ENCODE assay signal across 16 mouse cellular contexts in the genomic region with DNA sequence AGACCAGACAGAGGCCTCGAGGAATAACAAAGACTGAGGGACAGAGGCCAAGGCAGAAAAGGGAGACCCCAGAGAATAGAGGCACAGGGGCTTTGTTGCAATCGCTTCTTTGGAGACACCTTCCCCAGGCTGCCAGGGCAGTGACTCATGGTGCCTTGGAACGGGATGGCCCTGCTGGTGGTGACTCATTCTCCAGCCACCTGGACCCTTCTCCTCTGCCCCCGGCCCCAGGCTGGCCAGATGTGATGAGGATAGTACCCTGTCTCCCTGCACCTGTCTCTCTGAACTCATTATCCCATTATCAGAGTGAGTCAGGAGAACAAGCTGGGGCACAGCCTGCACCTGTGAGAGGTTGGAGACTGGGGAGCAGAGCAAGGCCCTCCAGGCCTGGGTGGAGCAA. TPM values are rescaled to one million over a fixed set of nuclear protein-coding genes. Genes with fewer than 3 reads are reported as not detected.
A peak's percentile ranks its signal among the peaks of the same experiment; 100 is the strongest.
DNase-seq lines count a peak whose midpoint lies in the region; ATAC-seq and TF ChIP-seq lines count a peak whose summit lies in the region.
"Had no signal": no experiment of that assay in that cellular context is flagged by ENCODE, and none has a peak within 500 bp of the region (broad histone marks: within the 10 kb centered on the region; RNA-seq: fewer than 3 reads in every experiment).

No protein-coding gene starts in this region.

- H3K27ac ChIP-seq in limb, embryonic 13.5 days = no peak overlapping the region
- no peak overlapping the region for H3K27ac ChIP-seq in limb, embryonic 10.5 days
- H3K27ac ChIP-seq: liver, embryonic 13.5 days had no signal

- no peak overlapping the region for H3K4me3 ChIP-seq in limb, embryonic 13.5 days
- no peak overlapping the region for H3K4me3 ChIP-seq in limb, embryonic 10.5 days
- no peak overlapping the region for H3K4me3 ChIP-seq in myocyte
- H3K4me3 ChIP-seq: liver, embryonic 13.5 days had no signal

- no peak overlapping the region for H3K9ac ChIP-seq in limb, embryonic 13.5 days
- H3K9ac ChIP-seq: liver, embryonic 13.5 days had no signal

- no peaks in the 10 kb centered on the region for H3K79me2 ChIP-seq in myocyte (ENCODE audit: control insufficient read depth, insufficient read depth)

- peak; percentile 5; the same call in 1 of the 2 replicates for ATAC-seq in limb, embryonic 13.5 days (ENCODE audit: low FRiP score, low read depth)
- ATAC-seq in granulocyte monocyte progenitor cell, adult 5-6 weeks (replicated peaks; ENCODE audit: poor library complexity, severe bottlenecking) = no peak

- no peaks in the 10 kb centered on the region for H3K9me3 ChIP-seq in limb, embryonic 13.5 days
- H3K9me3 ChIP-seq in limb, embryonic 10.5 days (replicated peaks) = no peaks in the 10 kb centered on the region
- H3K9me3 ChIP-seq: liver, embryonic 13.5 days had no signal

- H3ac ChIP-seq in myocyte (ENCODE audit: control insufficient read depth, insufficient read length) = no peak overlapping the region

- peaks cover 31% of the 10 kb centered on the region for H3K4me1 ChIP-seq in limb, embryonic 13.5 days
- peaks cover 60% of the 10 kb centered on the region for H3K4me1 ChIP-seq in limb, embryonic 10.5 days

- TF ChIP-seq POLR2A in myocyte (IDR thresholded peaks at IDR 0.05; ENCODE audit: insufficient read length, low read depth) = no peak

- no peak overlapping the region for H3K4me2 ChIP-seq in limb, embryonic 13.5 days (replicated peaks)
- no peak overlapping the region for H3K4me2 ChIP-seq in myocyte (ENCODE audit: low read depth)
- H3K4me2 ChIP-seq: liver, embryonic 13.5 days had no signal

- no peaks in the 10 kb centered on the region for H3K36me3 ChIP-seq in limb, embryonic 13.5 days
- no peaks in the 10 kb centered on the region for H3K36me3 ChIP-seq in limb, embryonic 10.5 days
- H3K36me3 ChIP-seq in myocyte (ENCODE audit: control insufficient read depth, insufficient read depth) = no peaks in the 10 kb centered on the region

- DNase-seq in limb, embryonic 10.5 days (ENCODE audit: low spot score) = no peak
- DNase-seq in A20 (ENCODE audit: low read depth, low spot score) = peak; percentile 13
- DNase-seq in adrenal gland, adult 2 months = peak; percentile 73
- DNase-seq in kidney, adult 8-10 months = no peak
- DNase-seq: cerebellum, adult 9-11 months; kidney, adult 11 months; liver, embryonic 13.5 days; spleen, adult 18-20 months had no signal

- peaks cover 69% of the 10 kb centered on the region for H3K27me3 ChIP-seq in limb, embryonic 13.5 days
- H3K27me3 ChIP-seq in limb, embryonic 10.5 days (ENCODE audit: low read depth, poor library complexity, severe bottlenecking) = peaks cover 80% of the 10 kb centered on the region
- no peaks in the 10 kb centered on the region for H3K27me3 ChIP-seq in myocyte (ENCODE audit: control insufficient read depth, insufficient read depth, insufficient read length)

- 57% methylated on average over 4 of the region's 4 CpGs for WGBS in limb, embryonic 13.5 days
- WGBS in limb, embryonic 10.5 days = 48% methylated on average over 4 of the region's 4 CpGs

TF ChIP-seq in myocyte, 11 proteins besides CTCF, POLR2A, EP300 and RAD21:
- TF ChIP-seq CEBPB (IDR thresholded peaks at IDR 0.05; ENCODE audit: insufficient read depth, poor library complexity, severe bottlenecking) (0 out of 2 replicates have a peak, but pooled peaks have one; percentile 26), TCF12 (IDR thresholded peaks at IDR 0.05; ENCODE audit: insufficient read depth, poor library complexity, severe bottlenecking) (peak; percentile 82), POLR2AphosphoS2 (IDR thresholded peaks at IDR 0.05; ENCODE audit: insufficient read length, low read depth) (no peak), MYOD1 (IDR thresholded peaks at IDR 0.05; ENCODE audit: control insufficient read depth in 1 of 3, insufficient read length in 2 of 3, low read depth in 2 of 3) (peak in 2 of 3 experiments; percentile 83 to 93), TCF3 (IDR thresholded peaks at IDR 0.05; ENCODE audit: insufficient read length, low read depth) (peak; percentile 75), MYOG (IDR thresholded peaks at IDR 0.05; ENCODE audit: control insufficient read depth in 1 of 3, insufficient read depth in 1 of 3, insufficient read length in 2 of 3, low read depth in 2 of 3) (peak in 2 of 3 experiments; percentile 60 to 78), REST (IDR thresholded peaks at IDR 0.05; ENCODE audit: insufficient read depth, insufficient read length) (no peak)
TF ChIP-seq in myocyte: peak in this region for 5.

RNA-seq across cellular contexts. Expression of a gene that starts 1.0 kb away (rescaled TPM):
- polyA plus RNA-seq in limb, embryonic 13.5 days (2015; fragmentation: Nextera tagmentation; extraction: Ambion mirVana) = 7.3 and 7.8 TPM in 2 replicates
- polyA plus RNA-seq in limb, embryonic 10.5 days (2016; fragmentation: Nextera tagmentation; extraction: Ambion mirVana) = 29.3 and 42.6 TPM in 2 replicates
- 1 to 10 TPM; 1.7 TPM for total RNA-seq in adrenal gland, adult 2 months (2021)
- 0.62 and 1.1 TPM in 2 replicates for polyA plus RNA-seq in adrenal gland, adult 2 months (2012; rRNA removed)
- polyA plus RNA-seq in myocyte (2012; fragmentation: generic; extraction: Trizol) = 0.16 TPM
- 0.30 TPM in 1 of 2 replicates, not detected in the other for total RNA-seq in granulocyte monocyte progenitor cell, adult 5-6 weeks (2014; fragmentation: Nextera tagmentation)
- total RNA-seq in granulocyte monocyte progenitor cell, adult 5-6 weeks (2017) = 0.31 and 0.60 TPM in 2 replicates
- total RNA-seq: CH12.LX had no signal

RNA-seq across cellular contexts. Expression of a gene that starts 22.7 kb away (rescaled TPM):
- polyA plus RNA-seq in limb, embryonic 13.5 days (2015; fragmentation: Nextera tagmentation; extraction: Ambion mirVana) = 20.9 and 21.2 TPM in 2 replicates
- 33.4 and 49.5 TPM in 2 replicates for polyA plus RNA-seq in limb, embryonic 10.5 days (2016; fragmentation: Nextera tagmentation; extraction: Ambion mirVana)
- total RNA-seq in adrenal gland, adult 2 months (2021) = 1 to 10 TPM; 1.6 to 2.5 TPM
- polyA plus RNA-seq in adrenal gland, adult 2 months (2012; rRNA removed) = 0.61 and 1.1 TPM in 2 replicates
- polyA plus RNA-seq in myocyte (2012; fragmentation: generic; extraction: Trizol) = not detected
- 11.4 and 20.2 TPM in 2 replicates for total RNA-seq in granulocyte monocyte progenitor cell, adult 5-6 weeks (2014; fragmentation: Nextera tagmentation)
- total RNA-seq in granulocyte monocyte progenitor cell, adult 5-6 weeks (2017) = 12.4 and 24.9 TPM in 2 replicates

RNA-seq across cellular contexts. Expression of a gene that starts 51.2 kb away (rescaled TPM):
- 0.06 TPM in 1 of 2 replicates, not detected in the other for polyA plus RNA-seq in limb, embryonic 13.5 days (2015; fragmentation: Nextera tagmentation; extraction: Ambion mirVana)
- 0.08 TPM in 1 of 2 replicates, not detected in the other for polyA plus RNA-seq in limb, embryonic 10.5 days (2016; fragmentation: Nextera tagmentation; extraction: Ambion mirVana)
- not detected for total RNA-seq in adrenal gland, adult 2 months (2021)
- polyA plus RNA-seq in adrenal gland, adult 2 months (2012; rRNA removed) = not detected in 2 replicates
- polyA plus RNA-seq in myocyte (2012; fragmentation: generic; extraction: Trizol) = not detected
- total RNA-seq in granulocyte monocyte progenitor cell, adult 5-6 weeks (2014; fragmentation: Nextera tagmentation) = not detected in 2 replicates
- total RNA-seq in granulocyte monocyte progenitor cell, adult 5-6 weeks (2017) = not detected in 2 replicates
- total RNA-seq: CH12.LX; hematopoietic stem cell, adult 5-6 weeks; layer of hippocampus, adult 8-10 months; left cerebral cortex, postnatal 25 days; megakaryocyte-erythroid progenitor cell, adult 5-6 weeks had no signal

Comparison
In these comparisons a context has a peak if more than half of its experiments do, and no peak if none do; other contexts are left out.
1. DNase-seq: peak in A20 (single experiment) and adrenal gland, adult 2 months (single experiment); none in limb, embryonic 10.5 days (single experiment) and kidney, adult 8-10 months (0 of 2).
2. RNA of a gene that starts 22.7 kb away (polyA plus RNA-seq): 33.4 to 49.5 TPM in limb, embryonic 10.5 days and 20.9 to 21.2 TPM in limb, embryonic 13.5 days; 0.61 to 1.1 TPM in adrenal gland, adult 2 months and not detected in myocyte (single experiment); every median in the first group is over 10 times any median in the second.